In the genomic region with DNA sequence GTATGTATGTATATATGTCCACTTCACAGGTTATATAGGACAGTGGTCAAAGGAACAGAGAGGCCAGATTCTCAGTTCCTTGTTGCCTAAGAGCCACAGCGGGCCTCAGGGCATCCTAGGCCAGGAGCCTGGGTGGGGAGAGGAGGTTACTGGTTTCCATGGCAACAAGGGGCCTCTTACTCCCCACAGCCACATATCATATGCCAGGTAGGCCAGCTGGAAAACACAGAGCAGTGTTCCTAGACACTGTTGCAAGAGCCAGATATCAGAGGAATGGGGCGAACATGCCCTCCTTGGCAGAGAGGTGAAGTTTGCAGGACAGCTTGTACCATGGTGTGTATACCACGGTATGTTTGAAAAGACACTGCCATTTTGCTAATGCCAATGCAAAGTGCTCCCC, we compare ENCODE assay signal across 13 mouse cellular contexts. TPM values are rescaled to one million over a fixed set of nuclear protein-coding genes. Genes with fewer than 3 reads are reported as not detected.
DNase-seq lines count a peak whose midpoint lies in the region; ATAC-seq lines count a peak whose summit lies in the region.
"Had no signal": no experiment of that assay in that cellular context is flagged by ENCODE, and none has a peak within 500 bp of the region (broad histone marks: within the 10 kb centered on the region; RNA-seq: fewer than 3 reads in every experiment).

No protein-coding gene starts in this region.

- WGBS in hindbrain, embryonic 12.5 days: 66% methylated on average over 3 of the region's 3 CpGs
- WGBS in hindbrain, embryonic 10.5 days: 70% methylated on average over 3 of the region's 3 CpGs
- WGBS in intestine, embryonic 15.5 days: 45% methylated on average over 3 of the region's 3 CpGs

- peaks cover 13% of the 10 kb centered on the region for H3K4me1 ChIP-seq in hindbrain, embryonic 12.5 days
- H3K4me1 ChIP-seq in hindbrain, embryonic 10.5 days (replicated peaks): peaks cover 16% of the 10 kb centered on the region
- no peaks in the 10 kb centered on the region for H3K4me1 ChIP-seq in intestine, embryonic 15.5 days (replicated peaks)

- 0 out of 2 replicates have a peak overlapping the region, but pooled peaks have one; percentile 35 for H3K27ac ChIP-seq in hindbrain, embryonic 12.5 days
- H3K27ac ChIP-seq in hindbrain, embryonic 10.5 days: no peak overlapping the region
- no peak overlapping the region for H3K27ac ChIP-seq in intestine, embryonic 15.5 days
- H3K27ac ChIP-seq: liver, embryonic 14.5 days had no signal

- no peak overlapping the region for H3K4me2 ChIP-seq in hindbrain, embryonic 12.5 days (replicated peaks)
- no peak overlapping the region for H3K4me2 ChIP-seq in intestine, embryonic 15.5 days (replicated peaks)

- no peaks in the 10 kb centered on the region for H3K36me3 ChIP-seq in hindbrain, embryonic 12.5 days
- H3K36me3 ChIP-seq in hindbrain, embryonic 10.5 days: no peaks in the 10 kb centered on the region
- no peaks in the 10 kb centered on the region for H3K36me3 ChIP-seq in intestine, embryonic 15.5 days

- H3K9ac ChIP-seq in hindbrain, embryonic 12.5 days: no peak overlapping the region
- H3K9ac ChIP-seq in intestine, embryonic 15.5 days: no peak overlapping the region
- H3K9ac ChIP-seq: liver, embryonic 14.5 days had no signal

- no peaks in the 10 kb centered on the region for H3K9me3 ChIP-seq in hindbrain, embryonic 12.5 days (replicated peaks)
- no peaks in the 10 kb centered on the region for H3K9me3 ChIP-seq in hindbrain, embryonic 10.5 days
- H3K9me3 ChIP-seq in intestine, embryonic 15.5 days: no peaks in the 10 kb centered on the region

- DNase-seq in cerebellum, adult 11-12 months: peak; percentile 75
- DNase-seq in cerebellum, adult 11 months: no peak
- no peak for DNase-seq in hindbrain, embryonic 10.5 days (ENCODE audit: low spot score)
- DNase-seq in cerebellum, adult 9-11 months: peak; percentile 79
- DNase-seq in adrenal gland, postnatal 14 days: no peak
- no peak for DNase-seq in adrenal gland, postnatal 10 days
- DNase-seq: kidney, postnatal 4 days; lung, postnatal 36 days had no signal

- no peaks in the 10 kb centered on the region for H3K27me3 ChIP-seq in hindbrain, embryonic 12.5 days
- no peaks in the 10 kb centered on the region for H3K27me3 ChIP-seq in hindbrain, embryonic 10.5 days (ENCODE audit: insufficient read depth, poor library complexity, severe bottlenecking)
- H3K27me3 ChIP-seq in intestine, embryonic 15.5 days (replicated peaks): no peaks in the 10 kb centered on the region

- H3K4me3 ChIP-seq in hindbrain, embryonic 12.5 days: no peak overlapping the region
- no peak overlapping the region for H3K4me3 ChIP-seq in hindbrain, embryonic 10.5 days
- H3K4me3 ChIP-seq in intestine, embryonic 15.5 days (replicated peaks): no peak overlapping the region
- H3K4me3 ChIP-seq: myocyte had no signal

- ATAC-seq in hindbrain, embryonic 12.5 days (ENCODE audit: low FRiP score): no peak
- ATAC-seq in intestine, embryonic 15.5 days: peak; percentile 64

RNA-seq across cellular contexts. Expression of a gene that starts 12.9 kb away (rescaled TPM):
- polyA plus RNA-seq in hindbrain, embryonic 12.5 days (2016; fragmentation: Nextera tagmentation; extraction: Ambion mirVana): 0.51 and 0.61 TPM in 2 replicates
- 0.22 and 0.48 TPM in 2 replicates for polyA plus RNA-seq in hindbrain, embryonic 10.5 days (2016; fragmentation: Nextera tagmentation; extraction: Ambion mirVana)
- polyA plus RNA-seq in intestine, embryonic 15.5 days (2015; fragmentation: Nextera tagmentation; extraction: Ambion mirVana): 0.77 and 0.91 TPM in 2 replicates
- 1.0 and 1.3 TPM in 2 replicates for total RNA-seq in adrenal gland, postnatal 14 days (2021)
- 1 to 10 TPM; 1.7 to 4.9 TPM for total RNA-seq in adrenal gland, postnatal 10 days (2021)
- total RNA-seq: hematopoietic stem cell, adult 5-6 weeks had no signal

Comparison
In these comparisons a context has a peak if more than half of its experiments do, and no peak if none do; other contexts are left out.
1. DNase-seq: peak in cerebellum, adult 11-12 months (single experiment) and cerebellum, adult 9-11 months (single experiment); none in cerebellum, adult 11 months (single experiment), hindbrain, embryonic 10.5 days (single experiment), adrenal gland, postnatal 14 days (single experiment) and adrenal gland, postnatal 10 days (single experiment).